Mouse (Mus musculus) lung, adult 18-20 months (tissue): ENCODE measurements around the gene Atp6v1g1.
A peak's percentile ranks its signal among the peaks of the same experiment; 100 is the strongest.

ENCODE experiments used
- DNase-seq, 2 experiments: peaks; one replicate each; pipeline ENCODE4 v3.0.0; 2022; ENCODE audit warnings: mixed read lengths in 2 of 2

The Atp6v1g1 gene

DNA sequence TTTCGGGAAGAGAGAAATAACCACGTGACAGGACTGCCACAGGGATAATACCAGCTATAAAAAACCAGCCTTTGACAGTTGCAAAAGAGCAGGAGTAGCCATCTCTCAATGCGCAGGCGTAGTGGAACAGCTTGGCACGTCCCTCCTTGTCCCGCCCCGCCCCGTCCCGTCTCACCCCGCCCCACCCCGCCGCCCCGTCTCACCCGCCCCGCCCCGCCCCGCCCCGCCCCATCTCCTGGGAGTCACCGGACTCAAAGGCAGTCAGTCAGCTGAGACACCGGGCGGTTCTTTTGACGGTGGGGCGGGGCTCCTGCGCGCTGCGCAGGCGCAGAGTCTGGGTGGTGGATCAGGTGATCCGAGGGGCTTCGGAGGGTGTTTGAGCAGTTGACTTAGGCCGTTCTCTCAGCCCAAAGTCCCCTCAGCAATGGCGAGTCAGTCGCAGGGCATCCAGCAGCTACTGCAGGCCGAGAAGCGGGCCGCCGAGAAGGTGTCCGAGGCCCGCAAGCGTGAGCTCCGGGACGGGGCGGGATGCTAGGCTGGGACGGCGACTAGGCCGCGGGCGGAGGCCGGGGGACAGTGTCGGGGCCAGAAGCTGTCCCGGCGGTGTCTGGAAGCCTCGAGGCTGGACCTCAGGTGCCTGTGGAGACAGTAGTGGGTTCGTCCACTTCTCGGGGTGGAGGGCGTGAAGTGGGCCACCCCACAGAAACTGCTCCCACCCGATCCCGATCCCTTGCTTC, at the start of gene Atp6v1g1:
TSS of gene Atp6v1g1 (plus strand) at position 279 of the 737 bp plus-strand sequence.
- peak; percentile 96 to 98 for DNase-seq

DNA sequence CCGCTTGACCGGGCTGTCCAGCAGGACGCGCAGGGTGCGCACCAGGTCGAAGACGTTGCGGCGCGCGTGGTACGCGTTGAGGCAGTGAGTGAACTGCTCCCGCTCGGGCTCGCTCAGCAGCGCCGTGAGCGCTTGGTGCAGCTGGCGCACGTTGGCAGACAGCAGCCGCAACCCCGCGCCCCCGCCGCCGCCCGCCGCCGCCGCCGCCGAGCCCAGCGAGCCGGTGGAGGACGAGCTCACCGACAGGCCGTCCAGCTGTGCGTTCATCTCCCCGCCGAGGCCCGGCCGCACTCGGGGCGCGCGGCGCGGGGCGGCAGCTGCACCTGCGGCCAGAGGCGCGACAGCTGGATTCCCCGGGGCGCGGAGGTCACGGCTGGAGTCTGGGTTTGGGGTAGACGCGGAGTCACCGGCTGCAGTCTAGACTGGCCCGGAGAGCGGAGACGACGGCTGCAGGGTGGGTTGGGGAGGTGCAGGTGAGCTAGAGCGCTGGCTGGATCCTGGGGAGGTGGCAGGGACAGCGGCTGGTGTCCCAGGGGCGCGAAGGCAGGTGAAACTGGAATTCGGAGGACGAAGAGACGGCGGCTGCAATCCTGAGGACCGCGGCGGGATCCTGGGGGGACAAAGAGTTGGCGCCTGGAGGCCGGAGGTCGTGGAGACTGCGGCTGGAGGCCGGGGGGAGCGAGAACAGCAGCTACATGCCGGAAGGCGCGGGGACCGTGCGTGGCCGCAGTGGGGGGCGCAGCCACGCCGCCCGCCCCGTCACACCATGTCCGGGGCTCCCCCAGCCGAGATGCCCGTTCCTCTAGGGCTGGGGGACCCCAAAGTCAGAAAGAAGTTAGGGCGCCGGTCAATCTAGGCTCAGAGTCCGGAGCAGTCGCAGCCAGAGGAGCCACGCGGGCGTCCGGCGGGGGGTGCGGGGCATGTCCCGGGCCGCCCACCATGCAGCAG, 49.3 kb upstream of the Atp6v1g1 start:
- DNase-seq: peak; percentile 33 to 56

DNA sequence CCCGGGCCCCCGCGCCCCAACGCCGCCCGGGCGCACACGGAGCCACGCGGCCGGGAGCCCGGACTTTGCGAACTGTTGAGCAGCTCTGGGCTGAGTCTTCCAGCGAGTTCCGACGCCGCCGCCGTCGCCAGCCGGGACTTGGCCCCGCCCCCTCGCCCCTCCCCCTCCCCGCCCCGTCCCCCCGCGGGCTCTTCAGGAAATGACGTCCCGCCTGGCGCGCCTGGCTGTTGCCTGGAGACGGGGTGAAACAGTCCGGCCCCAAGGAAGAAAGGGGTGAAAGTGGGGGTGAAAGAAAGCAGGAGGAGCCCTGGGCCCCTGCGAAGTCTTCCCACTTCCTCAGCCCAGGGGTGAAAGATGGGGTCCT, 48.7 kb upstream of the Atp6v1g1 start, which contains the start of gene Whrn:
TSS of gene Whrn (minus strand) at position 77 of the 364 bp plus-strand sequence.
- DNase-seq: peak; percentile 78 to 80

DNA sequence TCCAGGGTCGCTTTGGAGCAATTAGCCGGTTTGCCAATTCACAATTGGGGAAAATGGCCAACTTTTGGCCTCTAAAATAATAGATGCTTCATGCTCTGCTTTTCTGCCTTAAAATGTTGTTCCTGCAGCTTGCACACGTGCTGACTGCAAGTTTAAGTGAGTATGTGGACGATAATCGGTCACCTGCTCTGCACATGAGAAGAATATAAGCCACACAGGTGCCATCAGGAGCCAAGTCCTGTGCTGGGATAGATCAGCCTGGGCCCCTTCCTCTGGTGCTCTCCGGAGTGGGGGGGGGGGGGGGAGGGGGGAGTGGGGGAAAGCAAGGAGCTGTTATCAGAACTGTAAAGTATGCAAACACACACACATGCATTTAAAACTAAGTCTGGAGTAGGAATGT, 48.3 kb upstream of the Atp6v1g1 start:
- DNase-seq: no peak

DNA sequence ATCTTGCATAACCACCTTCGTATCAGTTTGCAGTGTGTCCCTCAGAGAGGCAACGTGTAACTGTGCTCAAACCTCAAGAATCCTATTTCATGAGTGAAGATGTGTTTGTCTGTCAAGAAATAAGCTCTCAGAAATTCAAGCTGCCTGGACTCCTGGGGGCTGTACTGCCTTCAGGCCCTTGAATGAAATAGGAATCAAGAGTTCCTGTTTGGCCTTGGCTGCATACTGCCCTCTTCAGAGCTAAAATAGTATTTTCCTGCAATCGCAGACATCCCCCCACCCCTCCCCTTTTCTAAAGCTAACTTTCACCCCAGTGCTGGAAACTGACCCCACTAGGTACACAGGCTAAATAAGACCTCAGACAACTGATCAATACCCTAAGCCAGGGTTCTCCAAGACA, 46.2 kb upstream of the Atp6v1g1 start:
- DNase-seq: no peak

DNA sequence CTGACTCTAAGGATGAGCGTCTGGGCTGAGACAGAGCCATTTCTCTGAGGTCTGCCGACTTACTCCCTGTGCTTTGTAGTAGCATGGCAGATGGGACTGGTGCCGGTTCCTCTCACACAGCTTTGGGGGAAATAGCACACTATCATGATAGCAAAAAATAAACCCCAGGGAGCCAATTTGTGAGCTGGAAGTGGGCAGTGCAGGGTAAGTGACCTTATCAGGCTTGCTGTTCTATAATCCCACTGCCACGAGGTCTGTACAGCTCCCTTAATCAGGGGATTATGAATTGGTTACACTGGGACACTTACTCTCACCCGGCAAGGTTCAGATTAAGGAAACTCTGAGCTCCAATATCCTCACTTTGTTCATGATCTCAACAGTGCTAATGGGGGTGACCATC, 43.5 kb upstream of the Atp6v1g1 start:
- no peak for DNase-seq

DNA sequence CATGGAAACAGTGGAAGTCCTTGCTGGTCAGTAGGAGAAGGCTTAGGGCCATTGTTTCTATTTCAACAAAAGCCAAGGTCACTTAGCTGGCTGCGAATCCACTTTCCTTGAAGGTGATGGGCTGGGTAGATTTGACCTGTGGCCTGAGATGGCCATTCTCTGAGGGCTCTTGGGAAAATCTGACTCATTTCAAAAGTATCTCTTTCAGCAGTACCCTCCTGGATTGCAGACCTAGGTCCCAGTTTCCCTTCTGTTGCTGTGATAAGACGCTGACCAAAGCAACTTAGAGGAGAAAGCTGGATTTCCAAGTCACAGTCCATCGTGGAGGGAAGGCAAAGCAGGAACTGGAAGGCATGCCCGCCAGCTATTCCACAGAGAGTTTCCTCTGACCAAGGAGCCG, 40.6 kb upstream of the Atp6v1g1 start:
- DNase-seq: no peak

DNA sequence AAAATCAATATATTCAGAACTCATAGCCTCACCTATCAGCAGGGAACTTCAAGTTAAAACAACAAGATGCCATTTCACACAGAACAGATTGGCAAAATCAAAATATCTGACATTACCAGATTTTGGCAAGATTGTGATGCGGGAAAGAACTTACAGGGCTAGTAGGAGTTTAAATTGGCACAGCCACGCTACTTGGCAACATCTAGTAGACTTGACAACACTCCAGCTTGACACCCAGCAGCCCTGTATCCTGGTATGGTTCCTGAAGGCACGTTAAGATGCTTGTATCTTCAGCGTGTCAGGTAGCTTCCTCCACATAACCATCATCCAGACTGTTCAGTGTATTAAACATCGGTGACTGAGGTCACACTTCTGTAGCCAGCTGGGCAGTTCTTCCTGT, 37.1 kb upstream of the Atp6v1g1 start:
- no peak for DNase-seq

DNA sequence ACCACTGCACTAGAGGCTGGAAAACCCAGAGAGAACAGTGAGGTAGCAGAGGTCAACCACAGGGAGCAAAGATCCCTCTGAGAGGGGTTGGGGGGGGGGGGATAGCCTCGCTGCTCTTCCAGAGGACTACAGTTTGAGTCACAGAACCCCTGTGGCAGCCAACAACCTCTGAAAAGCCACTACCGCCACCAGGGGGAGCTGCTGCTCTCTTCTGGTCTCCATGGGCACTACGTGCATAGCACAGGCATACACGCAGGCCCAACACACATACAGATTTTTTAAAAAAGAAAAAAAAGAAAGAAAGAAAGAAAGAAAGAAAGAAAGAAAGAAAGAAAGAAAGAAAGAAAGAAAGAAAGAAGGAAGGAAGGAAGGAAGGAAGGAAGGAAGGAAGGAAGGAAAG, 36.3 kb upstream of the Atp6v1g1 start:
- peak; percentile 73 to 78 for DNase-seq

DNA sequence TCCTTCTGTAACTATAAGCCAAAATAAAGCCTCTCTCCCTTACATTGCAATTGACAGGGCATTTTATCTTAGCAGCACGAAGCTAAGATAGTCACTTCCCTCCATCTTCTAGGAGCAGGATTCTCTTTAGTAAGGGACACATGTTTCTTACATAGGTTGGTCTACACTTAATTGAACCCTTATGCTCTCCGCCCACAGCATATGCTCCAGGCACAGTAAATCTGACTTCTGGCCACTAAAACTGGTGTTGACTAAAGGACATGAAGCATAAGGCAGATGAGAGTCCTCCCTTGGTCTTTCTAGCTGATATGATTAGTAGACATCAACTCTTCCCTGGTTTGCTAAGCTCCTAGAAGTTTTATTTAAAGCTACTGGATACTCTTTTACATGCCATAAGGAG, 31.7 kb upstream of the Atp6v1g1 start:
- no peak for DNase-seq

DNA sequence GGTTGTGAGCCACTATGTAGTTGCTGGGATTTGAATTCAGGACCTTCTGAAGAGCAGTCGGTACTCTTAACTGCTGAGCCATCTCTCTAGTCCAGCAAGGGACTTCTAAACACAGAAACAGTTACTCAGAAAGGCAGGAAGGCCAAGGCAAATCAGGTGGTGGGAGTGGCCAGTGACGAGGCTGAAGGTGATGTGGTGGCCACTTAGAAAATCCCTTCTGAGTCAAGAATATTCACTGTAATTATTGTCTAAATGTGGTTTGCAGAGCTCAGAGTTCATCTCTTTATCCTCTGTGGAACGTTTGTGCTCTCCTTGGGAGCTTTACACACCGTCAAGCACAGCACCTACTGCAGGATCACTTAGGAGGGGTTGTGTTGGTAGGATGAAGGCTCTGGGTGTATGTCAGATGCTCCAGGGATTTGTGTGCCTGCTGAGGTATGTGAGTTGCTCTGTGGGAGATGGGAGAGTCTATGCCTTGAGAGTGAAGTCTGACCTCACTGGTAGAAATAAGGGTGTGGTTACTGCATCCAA, 30.1 kb upstream of the Atp6v1g1 start:
- DNase-seq: no peak

DNA sequence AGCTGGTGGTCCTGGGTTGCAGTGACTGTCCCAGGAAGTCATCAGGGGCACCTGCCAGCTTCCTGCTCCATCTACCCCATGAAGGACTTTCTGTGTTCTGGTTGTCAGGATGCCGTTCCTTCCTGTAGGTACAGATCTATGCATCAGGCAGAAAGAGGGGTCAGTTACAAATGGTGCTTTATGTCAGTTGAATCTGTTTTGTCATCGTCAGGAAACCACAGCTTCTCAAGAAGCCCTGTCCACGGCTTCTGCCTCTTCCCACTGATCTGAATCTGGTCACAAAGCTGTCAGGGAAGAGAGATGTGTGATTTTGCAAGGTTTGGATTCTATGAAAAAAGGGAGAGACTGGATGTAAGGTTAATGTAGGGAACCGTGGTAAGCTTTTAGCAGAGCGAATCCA, 29.6 kb upstream of the Atp6v1g1 start:
- no peak for DNase-seq

DNA sequence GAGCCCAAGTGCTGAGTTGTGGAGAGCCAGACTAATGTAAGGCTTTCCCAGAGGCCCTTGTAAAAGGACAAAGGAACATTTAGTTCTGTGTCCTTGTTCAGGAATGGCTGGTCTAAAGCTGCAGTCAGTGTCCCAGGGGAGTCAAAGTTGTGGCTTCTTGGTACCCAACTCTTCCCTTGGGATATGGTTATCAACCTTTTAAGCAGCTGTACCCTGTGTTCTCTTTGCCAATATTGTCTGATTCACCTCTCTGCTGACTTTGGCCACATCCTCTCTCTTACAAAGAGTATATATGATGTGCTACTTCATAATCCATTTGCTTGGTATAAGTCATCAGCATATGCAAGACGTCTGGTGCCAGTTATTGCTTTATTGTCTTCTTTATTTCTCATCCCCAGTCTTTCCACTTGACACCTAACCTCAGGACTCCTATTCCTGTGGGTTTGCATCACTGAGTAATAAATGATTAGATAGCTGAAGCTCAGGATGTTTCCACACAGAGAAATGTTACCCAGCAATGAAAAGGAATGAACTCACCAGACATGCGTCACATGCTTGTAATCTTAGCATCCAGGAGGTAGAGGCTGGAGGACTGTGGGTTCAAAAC, 22.7 kb upstream of the Atp6v1g1 start:
- no peak for DNase-seq

DNA sequence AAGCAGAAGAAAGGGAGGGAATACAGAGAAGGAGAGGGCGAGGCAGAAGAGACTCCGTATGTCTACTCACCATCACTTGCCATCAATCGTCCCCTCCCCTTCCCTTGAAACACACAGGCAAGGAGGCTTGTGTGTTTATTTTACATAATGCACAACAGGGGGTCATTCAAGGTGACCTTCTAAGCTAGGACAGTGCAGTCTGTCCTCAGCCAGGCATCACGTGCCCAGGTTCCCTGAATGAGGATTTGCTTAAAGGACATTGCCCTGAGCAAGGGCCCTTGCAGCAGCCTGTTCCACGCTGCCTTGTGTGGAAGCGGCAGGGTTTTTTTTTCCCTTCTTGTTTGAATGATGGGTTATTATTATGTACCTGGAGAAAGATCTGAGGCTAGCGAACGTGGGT, 19.1 kb upstream of the Atp6v1g1 start:
- no peak for DNase-seq

DNA sequence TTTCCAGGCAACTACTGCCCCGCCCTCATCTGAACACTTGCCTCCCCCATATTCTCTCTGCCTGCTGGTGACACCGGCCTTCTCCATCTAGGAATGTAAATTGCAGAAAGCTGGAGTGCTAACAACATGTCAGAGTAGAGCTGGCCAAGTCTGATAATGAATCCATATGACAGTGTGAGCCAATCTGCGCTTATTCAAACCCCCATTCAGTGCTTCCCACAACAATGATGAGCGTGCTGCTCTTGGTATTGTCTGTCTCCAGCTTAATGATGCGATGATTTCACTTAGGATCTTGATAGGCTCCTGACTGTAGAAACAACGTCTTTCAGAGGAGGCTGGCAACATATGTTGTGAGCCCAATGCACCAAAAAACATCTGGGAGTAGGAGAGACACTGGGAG, 15.6 kb upstream of the Atp6v1g1 start:
- no peak for DNase-seq

DNA sequence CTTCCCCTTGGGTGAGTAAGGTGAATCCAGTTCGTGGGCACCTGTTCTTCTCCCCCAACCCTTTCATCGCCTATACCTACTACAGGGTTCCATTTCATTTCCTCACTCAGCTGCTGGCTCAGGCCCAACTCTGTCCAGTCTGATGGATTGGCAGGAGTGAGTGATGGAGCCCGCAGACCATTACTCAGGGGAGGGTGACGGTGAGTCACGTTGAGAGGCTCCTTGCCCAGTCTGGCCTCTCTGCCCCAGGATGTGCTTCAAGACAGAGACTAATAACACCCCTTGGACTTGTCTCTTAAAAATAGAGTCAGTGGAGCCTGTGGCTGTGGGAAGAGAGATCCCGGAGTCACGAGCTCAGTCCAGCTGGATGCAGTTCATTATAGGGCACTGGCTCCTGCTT, 14.2 kb upstream of the Atp6v1g1 start:
- DNase-seq: no peak

DNA sequence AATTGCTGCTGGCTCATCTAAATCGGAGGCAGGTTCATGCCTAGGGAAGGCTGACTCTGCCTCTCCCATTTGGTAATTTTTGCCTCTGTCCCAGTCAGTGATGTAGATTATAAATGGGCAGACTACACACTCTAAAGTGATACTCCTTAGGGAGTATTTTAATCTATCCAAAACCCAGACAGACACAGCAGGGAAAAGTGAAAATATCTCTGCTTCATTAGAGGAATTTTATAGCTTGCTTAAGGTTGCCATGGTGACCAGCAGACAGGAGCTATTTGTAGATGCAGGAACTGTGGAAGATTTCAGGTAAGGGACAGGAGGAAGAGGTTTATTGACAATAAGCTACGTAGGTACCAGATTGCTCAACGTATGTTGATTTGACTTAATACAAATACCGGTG, 7.0 kb upstream of the Atp6v1g1 start:
- no peak for DNase-seq

DNA sequence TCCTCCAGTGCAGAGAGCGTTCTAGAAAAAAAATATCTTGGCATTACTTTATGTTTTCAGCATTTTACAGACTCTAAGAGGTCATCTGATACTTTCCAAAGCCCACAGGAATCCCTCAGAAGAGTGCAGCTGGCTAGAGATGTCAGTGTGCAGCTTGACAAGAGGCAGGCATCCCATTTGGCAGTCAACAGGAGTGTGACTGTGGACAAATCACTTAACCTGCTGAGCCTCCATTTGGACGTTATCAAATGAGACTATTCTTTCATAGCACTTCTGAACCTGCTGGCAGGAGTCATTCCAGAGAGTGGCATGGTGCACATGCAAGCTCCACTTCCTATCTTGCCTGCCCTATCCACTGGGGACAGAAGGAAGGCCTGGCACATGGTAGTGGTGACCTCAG, 2.4 kb upstream of the Atp6v1g1 start:
- DNase-seq: peak in 1 of 2 experiments; percentile 13

DNA sequence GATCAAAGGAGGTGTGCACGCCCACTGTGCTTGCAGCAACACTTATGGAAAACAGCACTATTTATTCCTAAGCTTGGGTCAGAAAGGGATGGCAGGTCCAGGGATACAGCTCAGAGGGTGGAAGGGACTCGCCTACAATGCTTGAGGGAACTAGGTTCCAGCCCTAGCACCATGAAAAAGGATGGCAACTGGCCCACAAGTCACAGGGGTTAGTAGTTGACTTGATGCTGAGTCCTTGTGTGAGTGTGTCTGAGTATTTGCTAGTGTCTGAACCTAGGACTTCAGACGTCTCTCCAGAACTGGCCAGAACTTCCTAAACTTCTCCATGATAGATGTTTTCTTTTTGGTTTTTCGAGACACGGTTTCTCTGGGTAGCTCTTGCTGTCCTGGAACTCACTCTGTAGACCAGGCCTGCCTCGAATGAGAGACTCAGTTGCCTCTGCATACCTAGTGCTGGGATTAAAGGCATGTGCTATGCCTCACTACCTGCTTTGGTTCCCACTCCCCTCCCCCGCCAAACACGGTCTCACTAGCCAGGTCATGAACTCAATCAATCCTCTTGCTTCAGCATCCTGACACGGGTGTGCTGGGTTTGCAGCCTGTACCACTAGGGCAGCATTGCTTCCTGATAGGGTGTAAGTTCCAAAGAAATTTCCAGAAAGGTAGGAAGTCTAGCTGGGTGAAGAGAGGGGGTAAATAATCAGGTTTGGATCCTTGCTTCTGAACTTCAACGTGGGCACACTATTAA, 652 bp upstream of the Atp6v1g1 start:
- peak; percentile 24 to 31 for DNase-seq

DNA sequence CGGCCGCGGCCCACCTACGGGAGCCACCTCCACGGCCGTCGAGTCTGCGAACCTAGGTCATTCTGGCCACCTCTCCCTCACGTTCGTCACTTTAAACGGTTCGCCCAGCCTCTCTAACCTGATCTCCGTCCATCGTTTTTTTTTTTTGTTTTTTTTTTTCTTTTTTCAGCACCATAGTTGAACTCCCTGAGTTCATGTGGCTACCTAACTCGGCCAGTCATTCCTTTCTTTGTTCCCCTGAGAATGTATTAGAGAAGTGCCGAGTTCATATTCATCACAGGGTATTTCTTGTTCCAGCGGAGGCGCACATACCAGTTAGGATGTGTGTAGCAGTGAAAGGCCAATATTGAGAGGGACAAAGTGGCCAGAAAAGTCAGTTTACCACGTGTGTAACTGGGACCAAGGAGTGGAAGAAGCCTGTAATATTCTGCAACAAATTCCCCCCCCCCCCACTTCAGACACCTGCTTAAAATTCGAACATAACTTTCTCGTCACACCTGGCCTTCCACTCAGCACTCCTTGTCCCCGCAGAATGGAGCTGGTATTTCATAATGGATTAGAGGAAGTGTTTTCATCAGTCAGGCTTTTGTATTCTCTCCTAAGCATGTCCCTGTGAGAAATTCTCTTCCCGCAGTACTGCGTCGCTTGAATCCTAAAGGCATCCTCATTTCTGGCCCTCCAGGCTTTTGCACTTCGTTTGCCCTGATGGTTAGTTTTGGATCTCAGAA, 823 bp downstream of the Atp6v1g1 start:
- peak; percentile 34 to 56 for DNase-seq

DNA sequence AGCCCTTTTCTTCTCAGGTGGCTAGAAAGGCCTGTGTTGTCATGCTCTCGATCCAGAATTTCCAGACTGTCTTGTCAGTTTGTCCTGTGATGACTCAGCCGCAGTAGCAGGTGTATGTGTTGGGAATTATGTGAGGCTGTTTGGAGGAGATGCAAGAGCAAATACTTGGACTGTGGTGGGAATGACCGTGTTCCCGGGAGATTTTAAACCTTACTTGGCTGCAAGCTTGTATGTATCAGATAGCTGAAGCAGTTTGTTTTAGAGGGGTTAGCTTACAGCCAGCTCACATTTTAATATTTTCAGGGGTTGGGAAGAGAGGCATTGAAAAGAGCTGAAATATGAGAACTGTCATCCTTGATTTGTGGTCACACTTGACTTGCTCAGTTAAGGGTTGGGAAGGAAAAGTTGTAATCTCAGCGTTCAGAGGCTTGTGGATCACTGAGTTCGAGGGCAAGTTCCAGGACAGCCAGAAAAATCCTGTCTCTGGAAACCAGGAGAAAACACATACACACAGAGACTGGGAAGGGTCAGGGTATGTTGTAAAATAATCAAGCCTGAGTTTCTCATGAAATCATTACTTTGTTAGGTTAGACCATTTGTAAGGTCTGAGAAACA, 2.0 kb downstream of the Atp6v1g1 start:
- DNase-seq: peak in 1 of 2 experiments; percentile 12
